Mouse (Mus musculus): ENCODE data around the gene Srsf9. TPM values are rescaled to one million over a fixed set of nuclear protein-coding genes. Genes with fewer than 3 reads are reported as not detected.

The Srsf9 gene
- total RNA-seq (2023): 10 to 100 TPM; 56.4 to 57.6 TPM

DNA sequence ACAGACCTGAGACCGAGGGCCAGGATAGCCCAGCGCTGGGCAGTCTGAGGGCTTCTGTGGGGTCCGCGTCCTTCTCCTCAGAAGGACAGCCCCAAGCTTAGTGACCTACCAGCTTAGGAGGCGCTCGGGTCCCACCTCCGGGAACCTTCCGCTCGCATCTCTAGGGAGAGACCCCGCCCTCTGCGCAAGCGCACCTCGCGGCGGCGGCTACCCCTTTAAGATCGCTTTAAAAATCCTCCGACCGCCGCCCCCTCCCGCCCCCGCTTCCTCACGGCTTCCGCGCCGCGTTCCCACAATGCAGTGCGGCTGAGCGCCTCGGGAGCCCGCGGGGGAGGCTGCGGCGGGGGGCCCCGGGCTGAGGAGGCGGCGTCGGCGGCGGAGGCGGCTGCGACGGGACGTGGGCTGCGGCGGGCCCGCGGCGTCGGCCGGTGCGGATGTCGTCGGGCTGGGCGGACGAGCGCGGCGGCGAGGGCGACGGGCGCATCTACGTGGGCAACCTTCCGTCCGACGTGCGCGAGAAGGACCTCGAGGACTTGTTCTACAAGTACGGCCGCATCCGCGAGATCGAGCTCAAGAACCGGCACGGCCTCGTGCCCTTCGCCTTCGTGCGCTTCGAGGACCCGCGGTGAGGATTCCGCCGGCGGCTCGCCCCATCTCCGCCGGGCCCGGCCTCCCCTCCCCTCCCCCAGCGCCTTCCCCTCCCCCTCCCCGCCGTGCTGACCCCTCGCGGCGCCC lies at the start of gene Srsf9:
Gene Srsf9 (plus strand): TSS at position 303 of the 735 bp plus-strand sequence.

DNA sequence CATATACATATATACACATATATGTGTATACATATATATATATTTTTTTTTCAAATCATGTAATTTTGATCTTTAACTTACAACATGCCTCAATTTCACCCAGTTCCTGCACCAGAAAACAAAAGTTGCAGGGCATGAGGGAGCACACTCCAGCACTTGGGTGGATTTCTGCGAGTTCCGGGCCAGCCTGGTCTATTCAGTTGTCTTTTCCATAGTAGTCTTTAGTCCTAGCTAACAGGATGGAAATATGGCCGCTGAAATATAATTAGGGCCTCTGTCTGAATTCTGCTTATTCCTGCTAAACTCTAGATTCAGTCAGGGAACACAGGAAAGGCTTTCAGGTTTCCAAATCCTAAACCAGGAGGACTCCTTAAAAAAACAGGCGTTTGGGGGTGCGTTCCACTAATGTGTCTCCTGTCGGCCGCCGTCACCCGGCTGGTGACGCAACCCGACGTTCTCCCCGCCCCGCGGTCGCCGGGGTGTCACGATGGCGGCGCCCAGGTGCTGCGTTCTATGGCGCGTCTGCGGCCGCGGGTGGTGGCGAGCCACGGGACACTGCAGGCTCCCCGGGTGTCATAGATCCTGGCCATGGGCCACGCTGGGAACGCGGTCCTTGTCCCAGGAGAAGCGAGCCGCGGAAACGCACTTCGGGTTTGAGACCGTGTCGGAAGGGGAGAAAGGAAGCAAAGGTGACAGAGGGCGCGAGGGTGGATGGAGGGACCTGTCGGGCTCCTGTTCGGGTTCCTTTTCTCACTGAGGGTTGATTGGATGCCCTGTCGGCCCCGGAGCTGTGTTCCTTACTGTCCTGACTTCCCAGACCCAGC lies 47.5 kb upstream of the Srsf9 start, which contains the start of gene Coq5:
Gene Coq5 (plus strand): TSS at position 441 of the 824 bp plus-strand sequence.

DNA sequence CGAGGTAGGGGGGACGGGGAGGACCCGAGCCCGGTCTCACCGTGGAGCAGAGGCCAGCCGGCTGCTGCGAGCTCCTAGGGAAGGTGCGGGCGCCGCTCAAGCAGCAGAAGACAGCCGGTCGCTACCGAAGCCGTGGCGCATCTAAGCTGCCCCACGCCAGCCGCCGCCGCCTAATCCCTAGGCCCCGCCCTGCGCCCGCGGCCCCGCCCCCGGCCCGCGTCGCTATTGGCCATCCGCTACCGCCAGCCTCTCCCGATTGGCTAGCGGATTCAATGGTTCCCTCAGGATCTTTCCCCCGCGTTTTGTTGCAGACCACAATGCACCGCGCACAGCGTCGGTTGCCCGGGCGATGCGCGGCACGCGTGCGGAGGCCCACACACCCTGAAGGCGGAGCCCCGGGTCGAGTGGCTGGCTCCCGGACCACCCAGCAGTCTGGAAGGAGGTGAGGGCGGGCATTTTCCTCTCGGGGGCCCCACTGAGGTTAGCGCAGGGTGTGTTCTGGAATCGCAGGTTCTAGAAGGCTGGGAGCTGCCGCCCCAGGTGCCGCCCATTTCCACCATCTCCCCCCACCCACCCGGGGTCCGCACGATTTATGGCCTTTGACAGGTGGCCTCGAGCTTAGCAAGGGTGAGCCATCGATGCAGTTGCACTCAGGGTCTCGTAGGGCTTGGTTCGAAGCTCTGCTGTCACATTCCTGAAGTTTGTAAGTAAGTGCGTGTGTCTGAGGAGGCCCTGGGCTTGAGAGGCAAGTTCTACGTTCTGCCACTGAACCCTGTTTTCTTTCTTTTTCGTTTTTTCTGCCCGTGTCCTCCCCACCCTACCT lies 26.0 kb upstream of the Srsf9 start, which contains the start of gene Dynll1:
Gene Dynll1 (minus strand): TSS at position 208 of the 823 bp plus-strand sequence.

DNA sequence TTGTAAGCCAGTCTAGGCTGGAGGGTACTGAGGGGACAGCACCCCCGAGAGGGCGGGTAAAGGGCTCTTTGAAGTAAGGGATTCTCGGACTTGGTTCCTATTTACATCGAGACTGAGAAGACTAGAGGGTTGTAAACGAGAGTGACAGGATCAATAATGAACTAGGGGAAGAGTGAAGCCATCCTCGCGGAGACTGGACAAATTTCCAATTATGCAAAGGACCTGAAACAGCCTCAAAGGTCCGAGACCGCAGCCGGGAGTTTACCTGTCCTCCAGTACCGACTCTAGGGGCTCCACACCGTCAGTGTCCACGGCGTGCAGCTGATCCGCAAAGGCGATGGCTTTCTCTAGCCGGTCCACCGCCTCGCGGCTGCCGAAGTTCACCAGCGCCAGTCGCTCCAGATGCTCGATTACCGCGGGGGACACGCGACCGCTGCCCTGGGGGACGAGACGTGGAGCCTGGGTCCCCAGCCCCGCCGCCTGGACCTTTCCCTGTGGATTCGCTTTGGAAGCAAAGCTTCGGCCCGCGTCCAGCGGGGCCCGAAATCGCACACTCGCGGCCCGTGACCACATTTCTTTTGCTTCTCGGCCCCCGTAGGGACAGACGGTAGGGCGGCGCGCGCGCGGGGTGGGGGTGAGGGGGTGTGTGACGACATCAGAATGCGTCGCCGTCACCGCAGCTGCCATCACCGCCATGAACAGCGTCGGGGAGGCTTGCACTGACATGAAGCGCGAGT lies 13.8 kb downstream of the Srsf9 start, which contains the start of the genes Gatc and Triap1:
Gene Gatc (minus strand): TSS at position 602 of the 737 bp plus-strand sequence.
Gene Triap1 (plus strand): TSS at position 649 of the 737 bp plus-strand sequence.

DNA sequence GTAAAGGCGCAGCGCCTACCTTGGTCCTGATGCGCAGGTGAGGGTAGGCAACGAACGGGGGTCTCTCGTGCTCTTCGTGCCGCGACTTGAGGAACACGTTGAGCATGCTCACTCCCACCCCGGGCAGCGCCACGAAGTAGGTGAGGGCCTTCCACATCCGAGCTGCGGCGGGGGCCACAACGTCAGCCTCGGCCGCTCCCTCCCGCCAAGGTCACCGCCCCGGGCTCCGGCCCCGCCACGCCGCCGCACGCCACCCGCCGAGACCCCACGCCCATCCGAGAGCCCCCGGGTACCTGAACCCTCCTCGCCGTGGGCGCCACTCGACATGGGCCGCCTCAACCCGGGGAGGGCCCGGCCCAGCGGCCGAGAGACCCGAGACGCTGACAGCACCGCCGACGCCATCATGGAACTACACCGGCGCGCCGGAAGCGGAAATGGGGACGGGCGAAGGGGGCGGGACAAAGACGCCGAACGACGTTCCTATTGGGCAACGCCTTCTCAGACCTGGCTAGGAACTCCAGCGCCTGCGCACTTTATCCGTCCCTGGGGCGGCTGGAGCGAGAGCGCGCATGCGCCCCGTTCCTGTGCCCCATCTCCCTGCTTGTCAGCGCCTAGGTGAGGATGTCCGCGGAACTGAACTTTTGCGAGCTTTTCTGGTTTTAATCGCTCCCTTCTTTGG lies 21.7 kb downstream of the Srsf9 start, which contains the start of gene Cox6a1:
Gene Cox6a1 (minus strand): TSS at position 436 of the 679 bp plus-strand sequence.

Other genes with a start within 250 kb of the Srsf9 start
- gene Gm10401, start 228.9 kb upstream of the Srsf9 start, total RNA-seq (2023): not detected
- 10 to 100 TPM; 15.7 to 16.2 TPM for gene Acads, start 207.8 kb upstream of the Srsf9 start, total RNA-seq (2023)
- 10 to 100 TPM; 13.8 to 18.6 TPM for gene Unc119b, start 192.2 kb upstream of the Srsf9 start, total RNA-seq (2023)
- 100 to 1,000 TPM; 123 to 124 TPM for gene Mlec, start 169.0 kb upstream of the Srsf9 start, total RNA-seq (2023)
- not detected for gene Cabp1, start 132.8 kb upstream of the Srsf9 start, total RNA-seq (2023)
- gene Pop5, start 91.3 kb upstream of the Srsf9 start, total RNA-seq (2023): 10 to 100 TPM; 14.2 to 16.2 TPM
- 100 to 1,000 TPM; 184 to 191 TPM for gene Rnf10, start 54.3 kb upstream of the Srsf9 start, total RNA-seq (2023)
- gene Coq5, start 47.5 kb upstream of the Srsf9 start, total RNA-seq (2023): 10 to 100 TPM in 1 of 2 experiments, 1 to 10 TPM in 1; 9.3 to 10.7 TPM
- 100 to 1,000 TPM; 209 to 220 TPM for gene Dynll1, start 26.2 kb upstream of the Srsf9 start, total RNA-seq (2023)
- 10 to 100 TPM in 1 of 2 experiments, 1 to 10 TPM in 1; 9.1 to 10.3 TPM for gene Gatc, start 14.0 kb downstream of the Srsf9 start, total RNA-seq (2023)
- 10 to 100 TPM; 16.6 to 18.6 TPM for gene Triap1, start 14.0 kb downstream of the Srsf9 start, total RNA-seq (2023)
- 100 to 1,000 TPM; 267 to 287 TPM for gene Cox6a1, start 21.8 kb downstream of the Srsf9 start, total RNA-seq (2023)
- under 1 TPM; 0.13 to 0.48 TPM for gene Msi1, start 102.4 kb downstream of the Srsf9 start, total RNA-seq (2023)
- gene Pla2g1b, start 139.1 kb downstream of the Srsf9 start, total RNA-seq (2023): not detected
- gene Sirt4, start 157.5 kb downstream of the Srsf9 start, total RNA-seq (2023): 1 to 10 TPM; 3.4 to 8.9 TPM
- gene Pxn, start 179.5 kb downstream of the Srsf9 start, total RNA-seq (2023): 100 to 1,000 TPM; 344 to 399 TPM
- 100 to 1,000 TPM; 780 to 840 TPM for gene Rplp0, start 232.3 kb downstream of the Srsf9 start, total RNA-seq (2023)
- 10 to 100 TPM; 29.7 to 34.9 TPM for gene Gcn1l1, start 238.1 kb downstream of the Srsf9 start, total RNA-seq (2023)